Mouse (Mus musculus): ENCODE data around the gene Spint2. TPM values are rescaled to one million over a fixed set of nuclear protein-coding genes. Genes with fewer than 3 reads are reported as not detected.

Spint2 gene
- total RNA-seq, 2 experiments from 2014 or later: 6.6 to 8.2 TPM

GRCm38 (mm10) chr7:29304463-29305262 lies 23.0 kb upstream of the Spint2 start:
- no peak for DNase-seq

GRCm38 (mm10) chr7:29303738-29304462 lies 22.2 kb upstream of the Spint2 start, which contains the start of gene Dpf1:
Dpf1 (plus strand) TSS chr7:29303951.
- peak; percentile 78 for DNase-seq

DNA sequence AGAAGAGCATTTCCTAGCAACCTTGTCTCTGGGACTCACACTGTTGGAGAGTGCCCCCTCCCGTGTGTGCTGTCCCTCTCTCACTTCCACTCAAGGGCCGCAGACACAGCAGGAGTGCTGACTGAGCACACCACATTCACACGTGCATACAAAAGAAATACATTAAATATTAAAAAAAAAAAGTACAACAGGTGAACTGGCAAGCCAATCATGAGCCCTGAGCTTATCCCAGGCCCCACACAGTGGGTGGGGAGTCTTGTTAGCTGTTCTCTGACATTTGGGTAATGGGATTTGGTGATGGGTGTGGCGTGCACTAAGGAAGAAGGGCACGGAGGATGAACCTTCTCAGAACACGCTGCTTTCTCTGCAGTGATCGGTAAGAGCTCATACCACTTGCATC lies 20.9 kb upstream of the Spint2 start:
- DNase-seq: no peak

- DNase-seq: peak; percentile 83
Measured at GRCm38 (mm10) chr7:29301127-29301566, 19.4 kb upstream of the Spint2 start.

GRCm38 (mm10) chr7:29296998-29297397 lies 15.3 kb upstream of the Spint2 start:
- DNase-seq: no peak

GRCm38 (mm10) chr7:29295861-29296647 lies 14.3 kb upstream of the Spint2 start:
- DNase-seq: no peak

DNA sequence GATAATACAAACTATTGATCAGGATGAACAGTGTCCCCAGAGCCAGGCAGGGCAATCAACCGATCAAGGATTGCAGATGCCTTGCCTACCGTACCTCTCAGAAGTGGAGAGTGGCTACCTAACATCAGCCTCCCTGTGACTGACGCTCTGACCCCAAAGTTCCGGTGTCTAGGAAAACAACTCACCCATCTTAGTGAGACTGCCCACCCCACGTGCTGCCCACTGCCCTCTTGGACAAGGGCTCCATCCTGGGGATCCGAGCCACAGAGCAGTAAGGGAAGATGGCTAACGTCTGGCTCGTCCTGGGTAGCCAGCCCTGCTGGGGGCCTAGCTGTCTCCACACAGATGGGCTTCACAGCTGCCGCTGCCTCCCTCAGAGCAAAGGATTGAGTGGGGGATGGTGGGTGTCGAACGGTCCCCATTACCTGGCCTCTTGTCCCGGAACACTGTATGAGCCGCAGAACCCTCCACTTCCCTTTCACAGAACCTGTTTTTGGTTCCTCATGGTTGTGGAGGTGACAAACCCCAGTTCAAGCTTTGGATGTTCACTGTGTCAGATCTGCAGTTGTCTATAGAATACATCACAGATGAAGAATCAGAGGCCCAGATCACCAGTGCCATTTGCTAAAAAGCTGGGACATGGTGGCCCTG lies 12.5 kb upstream of the Spint2 start:
- DNase-seq: no peak

DNA sequence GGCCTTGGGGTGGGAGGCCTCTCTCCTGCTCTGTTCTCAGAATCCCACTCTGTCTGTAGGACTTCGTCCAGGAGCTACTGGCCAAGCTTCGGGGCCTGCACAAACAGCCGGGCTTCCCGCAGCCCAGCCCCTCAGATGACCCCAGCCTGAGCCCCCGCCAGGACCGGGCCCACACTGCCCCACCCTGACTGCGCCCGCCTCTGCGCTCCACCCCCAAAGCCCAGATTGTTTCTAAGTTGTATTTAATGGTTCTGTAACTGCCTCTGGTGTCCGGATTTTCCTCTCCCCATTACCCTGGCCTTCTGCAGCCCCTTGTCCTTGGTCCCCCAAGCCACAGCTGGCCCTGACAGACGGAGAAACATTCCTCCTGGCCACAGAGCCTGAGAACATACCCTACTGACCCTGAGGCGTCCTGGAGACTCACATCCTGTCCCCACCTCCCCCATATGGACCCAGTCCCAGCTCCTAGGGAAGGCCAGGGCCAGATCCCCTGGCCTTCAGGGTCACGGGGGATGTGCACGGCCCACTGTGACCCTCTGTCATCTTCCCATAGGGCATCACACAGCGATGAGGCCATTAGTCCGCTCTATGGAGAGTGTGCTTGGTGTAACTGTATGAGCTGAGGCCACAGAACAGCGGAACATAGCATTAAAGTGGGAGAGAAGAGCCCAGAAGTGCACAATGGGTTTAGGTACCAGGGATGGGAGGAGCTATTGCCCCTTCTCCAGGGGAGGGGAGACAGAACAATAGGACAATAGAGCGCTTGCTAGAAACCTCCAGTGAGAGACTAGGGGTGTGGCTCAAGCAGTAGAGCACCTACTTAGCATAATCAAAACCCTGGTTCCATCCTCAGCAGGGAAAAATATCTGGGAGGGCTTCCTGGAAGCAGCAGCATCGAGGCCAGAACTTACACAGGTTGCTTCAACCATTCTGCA lies 11.7 kb upstream of the Spint2 start:
- peak; percentile 57 for DNase-seq

DNA sequence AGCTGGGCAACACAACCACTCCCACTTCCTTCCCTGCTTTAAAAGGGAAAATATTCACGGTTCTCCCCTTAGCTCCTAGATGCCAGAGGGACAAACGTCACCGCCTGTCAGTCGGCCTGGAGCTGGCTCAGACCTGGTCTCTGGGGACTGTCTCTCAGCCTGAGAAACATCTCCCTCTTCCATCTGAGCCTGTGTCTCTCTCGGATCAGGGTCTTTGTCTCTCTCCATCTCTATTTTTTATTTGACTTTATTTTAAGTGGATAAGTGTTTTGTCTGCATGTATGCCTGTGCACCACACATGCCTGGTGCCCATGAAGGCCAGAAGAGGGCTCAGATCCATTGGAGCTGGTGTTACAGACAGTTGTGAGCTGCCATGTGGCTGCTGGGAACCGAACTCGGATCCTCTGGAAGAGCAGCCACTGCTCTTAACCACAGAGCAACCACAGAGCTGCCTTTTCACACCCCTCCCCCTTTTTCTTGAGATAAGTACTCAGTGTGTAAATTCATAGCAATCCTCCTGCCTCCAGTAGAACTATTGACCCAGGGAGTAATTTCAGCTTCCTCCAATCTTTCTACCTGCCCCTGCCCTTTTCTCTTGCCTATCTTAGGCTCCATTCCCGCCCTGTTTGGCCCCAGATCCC lies 10.9 kb upstream of the Spint2 start:
- no peak for DNase-seq

DNA sequence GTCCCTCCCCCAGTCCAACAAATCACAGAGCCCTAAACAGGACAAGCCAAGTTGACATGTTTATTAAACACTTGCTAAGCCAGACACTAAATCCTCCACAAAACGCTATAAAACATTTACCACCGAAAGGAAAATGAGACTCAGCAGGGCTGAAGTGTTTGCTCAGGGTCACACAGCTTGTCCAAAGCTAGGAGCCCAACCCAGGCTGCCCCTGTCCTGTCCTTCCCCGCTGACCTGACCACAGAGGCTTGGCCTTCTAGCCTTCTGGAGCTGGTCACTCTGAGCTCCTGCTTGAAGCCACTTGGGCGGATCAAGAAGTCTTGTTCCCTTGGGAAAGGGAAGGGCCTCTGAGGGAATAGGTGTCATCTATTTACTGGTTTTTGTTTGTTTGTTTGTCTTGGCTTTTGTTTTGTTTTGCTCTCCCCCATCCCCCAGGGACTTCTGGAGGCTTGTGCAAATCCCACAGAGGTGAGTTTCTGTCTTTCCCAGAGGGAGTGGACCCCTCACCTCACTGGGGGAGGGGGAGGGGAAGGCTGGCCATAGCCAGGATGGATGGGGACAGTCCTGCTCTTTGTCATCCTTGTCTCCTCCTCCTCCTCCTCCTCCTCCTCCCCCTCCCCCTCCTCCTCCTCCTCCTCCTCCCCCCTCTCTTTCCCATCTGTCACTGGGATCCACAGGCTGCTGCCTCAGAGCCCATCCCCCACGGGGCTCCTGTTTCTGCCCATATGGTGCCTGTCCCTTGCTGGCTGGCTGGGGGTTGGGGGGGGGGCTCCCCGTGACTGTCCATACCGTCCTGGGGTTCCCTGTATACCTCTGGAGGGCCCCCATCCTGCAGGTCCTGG lies 10.1 kb upstream of the Spint2 start:
- DNase-seq: no peak

DNA sequence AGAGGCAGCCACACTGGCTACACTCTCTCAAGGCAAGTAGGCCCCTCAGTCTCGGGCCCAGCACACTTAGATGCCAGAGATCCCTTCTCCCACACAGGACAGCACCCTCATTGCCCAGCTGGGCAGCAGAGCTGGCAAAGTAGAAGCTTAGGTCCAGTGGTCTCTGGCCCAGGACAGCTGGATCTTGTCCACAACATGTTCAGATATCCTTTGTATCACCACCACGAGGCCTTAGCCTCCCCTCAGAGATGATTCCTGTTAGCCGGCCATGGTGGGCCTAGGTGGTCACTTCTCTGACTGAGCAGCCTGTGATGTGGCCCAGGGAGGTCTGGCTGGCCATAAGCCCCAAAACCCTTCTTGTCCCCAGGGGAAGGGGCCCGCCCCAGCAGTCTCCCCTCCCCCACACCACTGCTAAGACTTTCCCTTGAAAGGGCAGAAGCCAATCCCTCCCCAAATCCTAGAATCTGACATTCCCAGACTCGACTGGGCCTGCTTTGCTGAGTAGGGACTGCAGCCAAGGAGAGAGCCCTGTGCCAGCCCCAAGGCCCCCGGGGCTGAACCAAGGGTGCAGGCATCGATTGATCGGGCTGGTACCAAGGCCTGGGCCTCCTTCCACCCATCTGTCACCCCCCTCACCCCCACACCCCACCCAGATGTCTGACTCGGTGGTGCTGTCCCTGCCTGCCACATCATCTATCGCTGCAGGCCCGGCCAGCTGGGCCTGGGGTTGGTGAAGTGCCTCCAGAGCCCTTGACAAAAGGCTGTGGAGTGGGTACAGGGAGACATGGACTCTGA lies 9.2 kb upstream of the Spint2 start:
- DNase-seq: no peak

GRCm38 (mm10) chr7:29289856-29290255 lies 8.1 kb upstream of the Spint2 start:
- no peak for DNase-seq

- DNase-seq: peak; percentile 88
Measured at GRCm38 (mm10) chr7:29288942-29289638, 7.4 kb upstream of the Spint2 start, which contains the start of gene Ppp1r14a. Ppp1r14a (plus strand) TSS chr7:29289308.

DNA sequence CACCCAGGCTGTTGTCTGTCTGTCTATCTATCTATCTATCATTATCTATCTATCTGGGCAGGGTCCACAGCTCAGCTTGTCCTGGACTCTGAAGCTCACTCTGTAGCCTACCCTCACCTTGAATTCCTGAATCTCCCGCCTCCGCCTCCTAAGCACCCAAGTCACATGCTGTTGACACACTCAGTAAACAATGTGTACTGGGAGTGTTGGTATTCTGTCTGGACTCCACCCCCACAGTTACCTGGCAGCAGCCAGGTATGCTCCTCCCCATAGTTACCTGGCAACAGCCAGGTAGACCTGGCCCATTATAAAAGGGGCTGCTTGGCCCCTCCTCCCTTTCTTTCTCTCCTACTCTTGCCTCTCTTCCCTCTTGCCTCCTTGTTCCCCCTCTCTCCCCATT lies 6.4 kb upstream of the Spint2 start:
- no peak for DNase-seq

DNA sequence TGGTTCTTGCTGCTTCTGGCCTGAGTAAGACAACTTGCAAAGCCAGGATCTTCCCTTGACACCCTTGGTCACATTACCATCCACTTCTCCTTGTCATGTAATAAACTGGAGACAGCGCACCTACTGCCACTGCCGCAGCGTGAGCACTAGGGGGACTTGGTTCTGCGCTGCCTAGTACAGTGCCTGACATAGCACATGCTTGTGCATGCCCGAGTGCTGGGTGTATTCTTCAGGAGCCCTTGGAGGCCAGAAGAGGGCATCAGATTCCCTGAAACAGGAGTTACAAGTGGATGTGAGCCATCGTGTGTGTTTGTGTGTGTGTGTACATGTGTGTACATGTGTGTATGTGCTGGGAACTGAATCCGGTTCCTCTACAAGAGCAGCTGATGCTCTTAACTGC lies 5.8 kb upstream of the Spint2 start:
- DNase-seq: no peak

GRCm38 (mm10) chr7:29284523-29284922 lies 2.8 kb upstream of the Spint2 start:
- no peak for DNase-seq

- no peak for DNase-seq
Measured at GRCm38 (mm10) chr7:29283876-29284275, 2.2 kb upstream of the Spint2 start.

DNA sequence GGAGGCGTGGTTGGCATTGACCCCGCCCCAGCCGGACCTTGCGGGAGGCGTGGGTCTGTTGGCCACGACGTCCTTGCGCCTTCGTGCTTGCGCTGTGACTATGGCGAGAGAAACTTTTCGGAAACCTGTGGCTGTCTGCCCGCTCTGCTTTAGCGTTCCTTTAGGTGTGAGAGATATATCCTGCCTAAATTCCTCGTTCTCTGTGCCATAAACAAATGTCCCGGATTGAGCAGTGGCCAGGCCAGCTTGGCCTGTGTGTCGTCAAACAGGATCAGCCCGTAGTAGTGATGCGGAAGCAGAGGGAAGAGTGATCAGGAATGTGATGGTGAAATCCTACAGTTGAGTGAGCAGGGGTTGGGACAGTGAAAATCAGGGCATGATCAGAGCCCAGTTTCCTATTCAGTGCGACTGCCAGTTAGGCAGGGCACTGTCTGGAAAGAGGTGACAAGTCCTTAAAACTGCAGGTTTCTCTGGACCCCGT lies 402 bp upstream of the Spint2 start:
- DNase-seq: no peak
